Mouse (Mus musculus): ENCODE measurements around the gene Fam84b. TPM values are rescaled to one million over a fixed set of nuclear protein-coding genes. Genes with fewer than 3 reads are reported as not detected.

The Fam84b gene
- polyA plus RNA-seq, 1 experiment from 2014 or later, result 11.8 TPM

DNA sequence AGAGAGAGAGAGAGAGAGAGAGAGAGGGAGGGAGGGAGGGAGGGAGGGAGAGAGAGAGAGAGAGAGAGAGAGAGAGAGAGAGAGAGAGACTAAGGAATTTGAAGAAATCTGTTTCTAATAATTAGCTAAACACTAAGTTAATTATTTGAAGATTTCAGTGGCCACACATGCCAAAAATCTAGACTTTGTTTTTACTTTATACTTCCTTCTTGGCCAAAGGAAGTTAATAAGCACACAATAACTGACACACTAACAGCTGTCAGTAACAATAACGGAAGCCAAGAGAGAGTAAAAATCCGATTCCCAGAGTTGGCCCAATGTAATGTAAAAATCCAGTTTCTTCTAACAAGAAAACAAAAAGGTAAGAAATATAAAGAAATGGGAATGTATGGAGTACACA is 69.8 kb downstream of the Fam84b start:
- 78% methylated on average over 2 of the region's 2 CpGs for WGBS

DNA sequence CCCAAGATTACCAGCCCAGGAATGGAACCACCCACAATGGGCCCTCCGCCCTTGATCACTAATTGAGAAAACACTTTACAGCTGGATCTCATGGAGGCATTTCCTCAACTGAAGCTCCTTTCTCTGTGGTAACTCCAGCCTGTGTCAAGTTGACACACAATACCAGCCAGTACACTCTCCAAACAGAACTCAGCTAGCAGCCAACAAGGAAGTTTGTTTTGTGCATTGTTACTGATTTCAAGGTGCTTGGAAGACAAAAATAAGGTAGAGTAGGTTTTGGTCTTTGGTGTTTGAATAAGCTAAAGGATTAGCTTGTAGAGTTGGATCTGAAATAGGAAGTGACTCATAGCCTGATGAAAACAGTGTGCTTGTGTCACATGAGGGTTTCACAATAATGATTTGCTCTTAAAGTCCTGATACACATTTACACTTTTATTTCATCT is 74.0 kb downstream of the Fam84b start:
- Histone ChIP-seq H3K36me3 (ENCODE audit: control insufficient read depth, insufficient read depth, low read length) (no peaks in the 10 kb centered on the region), H3K9ac (ENCODE audit: low read depth, low read length) (no peak overlapping the region), H3K4me3 (ENCODE audit: low read depth, low read length) (no peak overlapping the region), H3K4me2 (replicated peaks; ENCODE audit: low read depth, low read length) (no peak overlapping the region), H3K27me3 (ENCODE audit: control insufficient read depth, insufficient read depth, low read length) (no peaks in the 10 kb centered on the region), H3K9me3 (ENCODE audit: control insufficient read depth, low read length) (no peaks in the 10 kb centered on the region), H3K4me1 (replicated peaks; ENCODE audit: control insufficient read depth, insufficient read depth, low read length) (no peaks in the 10 kb centered on the region), H3K27ac (ENCODE audit: low read depth, low read length) (no peak overlapping the region)
- ATAC-seq (ENCODE audit: low FRiP score) (no peak), DNase-seq (ENCODE audit: low spot score) (no peak)
- WGBS, result 87% methylated on average over 1 of the region's 1 CpGs

More for the DNA sequence above, 69.8 kb downstream of the Fam84b start:
- no peak for DNase-seq (ENCODE audit: low spot score)
- no peak overlapping the region for H3K27ac ChIP-seq (ENCODE audit: low read depth, low read length)
- H3K9me3 ChIP-seq (ENCODE audit: control insufficient read depth, low read length), result no peaks in the 10 kb centered on the region
- H3K27me3 ChIP-seq (ENCODE audit: control insufficient read depth, insufficient read depth, low read length), result no peaks in the 10 kb centered on the region
- ATAC-seq (ENCODE audit: low FRiP score), result no peak
- H3K9ac ChIP-seq (ENCODE audit: low read depth, low read length), result no peak overlapping the region
- H3K36me3 ChIP-seq (ENCODE audit: control insufficient read depth, insufficient read depth, low read length), result no peaks in the 10 kb centered on the region
- H3K4me1 ChIP-seq (replicated peaks; ENCODE audit: control insufficient read depth, insufficient read depth, low read length), result no peaks in the 10 kb centered on the region
- H3K4me2 ChIP-seq (replicated peaks; ENCODE audit: low read depth, low read length), result no peak overlapping the region
- no peak overlapping the region for H3K4me3 ChIP-seq (ENCODE audit: low read depth, low read length)

DNA sequence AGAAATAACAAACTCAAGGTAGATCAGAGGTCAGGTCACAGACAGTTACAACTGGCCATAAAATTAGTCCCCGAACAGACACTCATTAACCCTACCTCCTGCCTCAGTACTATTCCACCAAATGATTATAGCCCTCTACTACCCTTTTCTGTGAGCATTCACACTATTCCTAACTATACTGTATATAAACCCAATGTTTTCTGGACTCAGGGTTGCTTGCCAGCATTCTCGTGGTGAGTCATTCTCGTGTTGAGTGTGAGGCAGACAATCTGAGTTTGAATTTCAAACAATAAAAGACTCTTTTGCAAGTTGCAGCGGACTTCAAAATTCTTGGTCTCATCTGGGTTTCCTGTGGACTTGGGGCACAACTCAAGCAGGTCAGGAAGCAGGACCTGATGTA is 74.5 kb downstream of the Fam84b start:
- 90% methylated on average over 4 of the region's 4 CpGs for WGBS
- no peak for DNase-seq (ENCODE audit: low spot score)

More for the DNA sequence above, 74.5 kb downstream of the Fam84b start:
- no peak overlapping the region for H3K4me2 ChIP-seq (replicated peaks; ENCODE audit: low read depth, low read length)
- no peak overlapping the region for H3K4me3 ChIP-seq (ENCODE audit: low read depth, low read length)
- H3K4me1 ChIP-seq (replicated peaks; ENCODE audit: control insufficient read depth, insufficient read depth, low read length), result no peaks in the 10 kb centered on the region
- ATAC-seq (ENCODE audit: low FRiP score), result no peak
- H3K27me3 ChIP-seq (ENCODE audit: control insufficient read depth, insufficient read depth, low read length), result no peaks in the 10 kb centered on the region
- no peak overlapping the region for H3K9ac ChIP-seq (ENCODE audit: low read depth, low read length)
- no peaks in the 10 kb centered on the region for H3K9me3 ChIP-seq (ENCODE audit: control insufficient read depth, low read length)
- no peak overlapping the region for H3K27ac ChIP-seq (ENCODE audit: low read depth, low read length)
- H3K36me3 ChIP-seq (ENCODE audit: control insufficient read depth, insufficient read depth, low read length), result no peaks in the 10 kb centered on the region

Other genes with a start within 250 kb of the Fam84b start
- gene A1bg, start 69.2 kb upstream of the Fam84b start, polyA plus RNA-seq (2014; fragmentation: Nextera tagmentation; extraction: Ambion mirVana), result 0.09 TPM in 1 of 2 replicates, not detected in the other

Data from hindbrain, embryonic 11.5 days (tissue).